Mouse (Mus musculus) liver, embryonic 16.5 days (tissue): ENCODE results near the gene Gm37240. TPM values are rescaled to one million over a fixed set of nuclear protein-coding genes. Genes with fewer than 3 reads are reported as not detected.

Source experiments
- ATAC-seq: fragments of 200-750 bp; cut with Nextera tagmentation; 2 replicates; pipeline ENCODE4 v1.8.0; 2017; ENCODE audit warnings: low read depth, mild to moderate bottlenecking, moderate number of reproducible peaks, moderate library complexity
- H3K27ac ChIP-seq: fragments of 300-500 bp; sonication (generic); 2 replicates; pipeline ENCODE4 v1.5.1; 2014; ENCODE audit warnings: mild to moderate bottlenecking, low read length
- H3K27me3 ChIP-seq: fragments of 300-500 bp; sonication (generic); 2 replicates; pipeline ENCODE4 v1.6.1; 2014; ENCODE audit warnings: low read depth, low read length, mixed read lengths; ENCODE audit not compliant: control insufficient read depth, insufficient read depth
- H3K36me3 ChIP-seq: fragments of 300-500 bp; sonication (generic); 2 replicates; pipeline ENCODE4 v1.6.1; 2014; ENCODE audit warnings: mild to moderate bottlenecking; ENCODE audit not compliant: control insufficient read depth, insufficient read depth
- H3K4me1 ChIP-seq: fragments of 300-500 bp; sonication (generic); 2 replicates; pipeline ENCODE4 v1.6.1; 2014; ENCODE audit warnings: low read depth, low read length, mixed read lengths; ENCODE audit not compliant: control insufficient read depth
- H3K4me2 ChIP-seq: fragments of 300-500 bp; sonication (generic); 2 replicates; pipeline ENCODE4 v1.6.1; 2014; ENCODE audit warnings: low read depth, low read length, mixed read lengths
- H3K4me3 ChIP-seq: fragments of 300-500 bp; sonication (generic); 2 replicates; pipeline ENCODE4 v1.5.1; 2014; ENCODE audit warnings: low read depth, mild to moderate bottlenecking, low read length
- H3K9ac ChIP-seq: fragments of 300-500 bp; sonication (generic); 2 replicates; pipeline ENCODE4 v1.6.1; 2014; ENCODE audit warnings: low read depth, low read length
- H3K9me3 ChIP-seq: fragments of 300-500 bp; sonication (generic); replicated peaks from 2 replicates; pipeline ENCODE4 v1.6.1; 2016; ENCODE audit warnings: low read length; ENCODE audit not compliant: control insufficient read depth
- WGBS: fragments of 180-500 bp; shearing (Covaris S2); extraction: QIAGEN DNeasy Blood & Tissue Kit; methylation state at CpG from one replicate; pipeline ENCODE4 v1.1.7; 2014; ENCODE audit not compliant: insufficient replicate concordance; 5-methylcytosine and 5-hydroxymethylcytosine counted together
- polyA plus RNA-seq: library from polyadenylated mRNA; unstranded; fragments of >200 nt; fragmentation: Nextera tagmentation; extraction: Ambion mirVana; gene quantifications from 2 replicates; pipeline ENCODE4 v1.2.1, GENCODE M21; 2015

Gene Gm37240
- polyA plus RNA-seq, 1 experiment from 2014 or later, result 0.65 TPM

DNA sequence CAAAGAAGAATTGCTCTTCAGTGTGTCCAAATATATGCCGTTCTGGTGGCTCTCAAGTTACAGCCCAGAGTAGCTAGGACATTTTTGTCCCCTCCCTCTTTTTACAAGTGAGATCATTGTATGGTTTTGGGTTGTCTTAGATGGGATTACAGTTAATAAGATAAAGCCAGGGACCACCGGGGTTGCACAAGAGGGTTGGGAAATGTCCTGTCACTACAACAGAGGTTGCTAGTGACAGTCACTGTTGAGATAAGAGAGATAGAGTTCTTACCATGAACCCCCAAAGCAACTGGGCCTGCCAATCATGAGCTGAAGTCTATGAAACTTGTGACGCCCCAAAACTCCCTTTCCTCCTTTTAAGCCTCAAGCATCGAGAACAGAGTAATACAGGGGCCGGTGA, 769.6 kb downstream of the Gm37240 start:
- no peak overlapping the region for H3K4me2 ChIP-seq
- no peak for ATAC-seq
- H3K4me3 ChIP-seq, result no peak overlapping the region
- H3K4me1 ChIP-seq, result no peaks in the 10 kb centered on the region
- no peaks in the 10 kb centered on the region for H3K27me3 ChIP-seq
- no peak overlapping the region for H3K9ac ChIP-seq
- no peaks in the 10 kb centered on the region for H3K36me3 ChIP-seq
- no peaks in the 10 kb centered on the region for H3K9me3 ChIP-seq
- no peak overlapping the region for H3K27ac ChIP-seq
- WGBS, result 51% methylated on average over 5 of the region's 5 CpGs

DNA sequence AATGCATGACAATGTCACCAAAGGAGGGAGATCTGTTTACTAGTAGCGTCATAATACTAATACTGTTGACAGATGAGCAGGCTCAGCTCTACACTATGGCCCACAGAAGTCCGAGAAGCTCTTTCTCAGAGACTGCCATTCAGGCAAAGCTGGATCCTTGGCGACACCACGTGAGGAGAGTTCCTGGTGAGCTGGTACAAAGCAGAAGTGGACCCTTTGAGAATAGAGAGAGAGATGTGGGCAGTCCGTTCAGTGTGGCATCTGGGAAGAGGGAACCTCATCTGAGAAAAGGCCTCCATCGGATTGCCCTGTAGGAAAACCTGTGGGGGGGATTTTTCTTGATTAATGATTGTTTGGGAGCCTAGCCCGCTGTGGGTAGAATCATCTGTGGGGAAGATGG, 770.3 kb downstream of the Gm37240 start:
- no peak for ATAC-seq
- WGBS, result 56% methylated on average over 7 of the region's 7 CpGs
- H3K4me2 ChIP-seq, result no peak overlapping the region

GRCm38 (mm10) chr3:85115959-85116543, 771.3 kb downstream of the Gm37240 start:
- Histone ChIP-seq H3K9me3 (no peaks in the 10 kb centered on the region), H3K9ac (no peak overlapping the region), H3K36me3 (no peaks in the 10 kb centered on the region), H3K4me1 (no peaks in the 10 kb centered on the region), H3K27ac (no peak overlapping the region), H3K4me2 (no peak overlapping the region), H3K4me3 (no peak overlapping the region), H3K27me3 (no peaks in the 10 kb centered on the region)
- 57% methylated on average over 7 of the region's 7 CpGs for whole genome bisulfite sequencing
- no peak for ATAC-seq

More for the DNA sequence above, 770.3 kb downstream of the Gm37240 start:
- Histone ChIP-seq H3K9ac (no peak overlapping the region), H3K4me3 (no peak overlapping the region), H3K27me3 (no peaks in the 10 kb centered on the region), H3K27ac (no peak overlapping the region), H3K9me3 (no peaks in the 10 kb centered on the region), H3K4me1 (no peaks in the 10 kb centered on the region), H3K36me3 (no peaks in the 10 kb centered on the region)

DNA sequence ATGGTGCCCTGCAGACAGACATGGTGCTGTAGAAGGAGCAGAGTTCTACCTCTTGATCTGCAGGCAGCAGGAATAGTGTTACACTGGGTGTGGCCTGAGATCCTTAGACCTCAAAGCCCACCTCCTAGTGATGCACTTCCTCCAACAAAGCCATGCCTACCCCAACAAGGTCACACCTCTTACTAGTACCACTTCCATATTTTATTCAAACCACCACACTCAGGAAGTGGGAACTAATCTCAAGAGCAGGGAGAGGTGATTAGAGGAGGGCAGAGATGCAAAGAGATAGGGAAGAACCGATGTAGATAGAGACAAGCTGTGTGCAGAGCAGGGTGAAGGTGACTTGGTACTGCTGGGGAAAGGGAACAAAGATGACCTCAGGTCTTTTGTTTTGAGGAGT, 773.8 kb downstream of the Gm37240 start:
- Histone ChIP-seq H3K4me1 (no peaks in the 10 kb centered on the region), H3K27ac (no peak overlapping the region), H3K36me3 (no peaks in the 10 kb centered on the region), H3K27me3 (no peaks in the 10 kb centered on the region), H3K4me3 (no peak overlapping the region), H3K9me3 (no peaks in the 10 kb centered on the region), H3K9ac (no peak overlapping the region), H3K4me2 (no peak overlapping the region)
- WGBS, result 7% methylated on average over 1 of the region's 1 CpGs
- ATAC-seq, result no peak

DNA sequence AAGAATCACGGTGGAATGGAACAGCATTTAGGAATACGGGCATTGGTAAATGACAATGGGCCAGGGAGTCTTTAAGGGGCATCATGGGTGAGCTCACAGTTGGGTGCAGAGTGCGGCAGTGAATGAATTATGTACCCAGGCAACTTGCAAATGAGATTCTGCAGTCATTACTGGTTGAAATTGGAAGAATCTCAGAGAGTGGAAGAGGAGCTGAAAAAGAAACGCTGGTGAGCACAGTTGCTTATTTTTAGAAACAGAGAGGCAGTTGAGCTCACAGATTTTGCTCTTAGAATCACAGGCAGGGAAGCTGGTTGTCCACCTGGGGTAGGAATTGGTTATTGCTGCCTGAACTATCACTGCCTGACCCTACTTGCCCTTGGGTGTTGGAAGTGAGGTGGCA, 776.6 kb downstream of the Gm37240 start:
- H3K4me1 ChIP-seq, result no peaks in the 10 kb centered on the region
- H3K27me3 ChIP-seq, result no peaks in the 10 kb centered on the region
- H3K4me2 ChIP-seq, result no peak overlapping the region
- no peaks in the 10 kb centered on the region for H3K9me3 ChIP-seq
- no peak overlapping the region for H3K4me3 ChIP-seq
- H3K27ac ChIP-seq, result no peak overlapping the region
- 56% methylated on average over 4 of the region's 4 CpGs for WGBS
- no peaks in the 10 kb centered on the region for H3K36me3 ChIP-seq
- ATAC-seq, result no peak
- no peak overlapping the region for H3K9ac ChIP-seq

DNA sequence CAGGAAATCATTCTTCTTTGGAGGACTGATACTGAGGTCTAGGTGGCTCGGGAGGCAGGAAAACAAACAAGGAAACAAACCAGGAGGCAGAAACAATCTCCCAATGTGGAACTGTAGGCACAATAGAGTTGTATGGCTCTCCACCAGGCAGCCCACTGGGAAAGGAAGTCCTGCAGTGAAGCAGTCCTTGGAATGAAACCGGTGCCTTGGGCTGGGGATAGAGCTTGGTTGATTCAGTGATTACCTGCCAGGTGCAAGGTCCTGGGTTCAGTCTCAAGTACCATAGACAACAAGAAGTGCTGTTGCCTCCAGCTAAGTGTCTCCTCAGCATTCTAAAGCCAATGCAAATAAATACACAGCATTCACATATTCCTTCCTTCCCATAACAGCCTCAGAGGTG, 778.1 kb downstream of the Gm37240 start:
- H3K4me1 ChIP-seq, result no peaks in the 10 kb centered on the region
- H3K27ac ChIP-seq, result no peak overlapping the region
- H3K27me3 ChIP-seq, result no peaks in the 10 kb centered on the region
- H3K36me3 ChIP-seq, result no peaks in the 10 kb centered on the region
- no peak overlapping the region for H3K9ac ChIP-seq
- no peak overlapping the region for H3K4me3 ChIP-seq
- WGBS, result 47% methylated on average over 2 of the region's 2 CpGs
- no peaks in the 10 kb centered on the region for H3K9me3 ChIP-seq
- ATAC-seq, result no peak
- H3K4me2 ChIP-seq, result no peak overlapping the region

DNA sequence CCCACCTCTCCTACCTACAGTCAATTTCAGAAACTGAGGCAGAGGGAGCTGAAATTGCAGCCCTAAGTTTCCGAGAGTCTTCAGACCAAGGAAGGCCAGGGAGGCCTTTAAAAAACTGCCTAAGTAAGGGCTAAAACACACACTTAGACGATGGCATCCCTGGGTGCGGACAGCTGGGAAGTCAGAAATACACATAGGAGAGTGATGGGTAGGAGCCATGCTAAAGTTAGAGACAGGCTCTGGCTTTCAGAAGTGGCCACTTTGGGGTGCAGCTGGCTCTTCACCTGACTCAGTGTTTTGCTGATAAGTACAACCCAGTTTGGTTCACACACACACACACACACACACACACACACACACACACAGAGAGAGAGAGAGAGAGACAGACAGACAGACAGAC, 778.9 kb downstream of the Gm37240 start:
- H3K9me3 ChIP-seq, result no peaks in the 10 kb centered on the region
- no peak overlapping the region for H3K27ac ChIP-seq
- H3K4me2 ChIP-seq, result no peak overlapping the region
- H3K4me3 ChIP-seq, result no peak overlapping the region
- no peaks in the 10 kb centered on the region for H3K27me3 ChIP-seq
- no peak overlapping the region for H3K9ac ChIP-seq
- no peak for ATAC-seq
- no peaks in the 10 kb centered on the region for H3K4me1 ChIP-seq
- WGBS, result 54% methylated on average over 3 of the region's 3 CpGs
- H3K36me3 ChIP-seq, result no peaks in the 10 kb centered on the region

DNA sequence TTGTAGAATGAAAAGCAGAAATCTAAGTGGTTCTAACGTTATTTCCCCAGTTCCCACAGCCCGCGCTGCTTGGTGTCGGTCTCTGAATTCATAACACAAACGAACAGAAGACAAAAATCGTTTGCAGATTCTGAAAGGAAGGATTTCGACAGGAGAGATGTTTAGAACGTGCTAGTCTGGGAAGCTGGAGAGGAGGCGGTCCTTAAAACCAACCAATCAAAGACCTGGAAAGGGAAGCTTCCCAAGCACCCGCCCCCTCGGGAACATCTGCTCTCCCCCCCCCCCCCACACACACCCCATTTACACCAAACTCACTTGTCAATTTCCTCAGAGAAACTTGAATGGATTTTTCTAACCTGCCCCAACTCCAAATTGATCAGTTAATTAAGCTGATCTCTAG, 780.4 kb downstream of the Gm37240 start:
- no peak for ATAC-seq
- Histone ChIP-seq H3K9me3 (no peaks in the 10 kb centered on the region), H3K27me3 (no peaks in the 10 kb centered on the region), H3K4me1 (no peaks in the 10 kb centered on the region), H3K4me2 (no peak overlapping the region), H3K4me3 (no peak overlapping the region), H3K27ac (no peak overlapping the region), H3K9ac (no peak overlapping the region), H3K36me3 (no peaks in the 10 kb centered on the region)
- 57% methylated on average over 11 of the region's 11 CpGs for WGBS

DNA sequence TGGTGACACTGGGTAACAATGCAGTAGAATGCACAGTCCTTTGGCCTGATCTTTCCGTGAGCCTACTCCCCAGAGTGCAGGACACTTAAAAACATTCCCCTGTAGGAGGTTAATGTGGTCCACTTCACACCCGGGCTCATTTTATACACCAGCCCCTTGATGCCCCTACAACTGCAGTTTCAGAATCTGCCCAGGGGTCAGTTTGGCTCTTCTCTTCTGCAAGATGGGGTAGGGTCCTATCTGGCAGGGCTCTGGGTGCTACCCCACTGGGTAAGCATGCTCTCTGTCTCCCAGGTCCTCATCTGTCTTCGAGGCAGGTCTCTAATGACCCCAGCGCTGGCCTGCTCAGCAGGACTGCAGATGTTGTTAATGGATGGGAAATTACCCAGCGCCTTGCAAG, 783.0 kb downstream of the Gm37240 start:
- no peak for ATAC-seq
- no peak overlapping the region for H3K4me3 ChIP-seq
- H3K27me3 ChIP-seq, result no peaks in the 10 kb centered on the region
- H3K27ac ChIP-seq, result no peak overlapping the region
- no peaks in the 10 kb centered on the region for H3K4me1 ChIP-seq
- H3K36me3 ChIP-seq, result no peaks in the 10 kb centered on the region
- H3K9ac ChIP-seq, result no peak overlapping the region
- 42% methylated on average over 5 of the region's 5 CpGs for WGBS
- no peak overlapping the region for H3K4me2 ChIP-seq
- H3K9me3 ChIP-seq, result no peaks in the 10 kb centered on the region
